Mouse (Mus musculus) kidney, postnatal 14 days (tissue): ENCODE data around the gene Prkg1.
"Not testable (repeated sequence)": the region's sequence is repeated elsewhere in the genome, so short reads cannot be mapped to it uniquely, and the experiment has no call there.

Experiments used
- DNase-seq: peaks from one replicate; pipeline ENCODE4 v3.0.0; 2022; ENCODE audit warnings: mixed read lengths

Prkg1 gene

DNA sequence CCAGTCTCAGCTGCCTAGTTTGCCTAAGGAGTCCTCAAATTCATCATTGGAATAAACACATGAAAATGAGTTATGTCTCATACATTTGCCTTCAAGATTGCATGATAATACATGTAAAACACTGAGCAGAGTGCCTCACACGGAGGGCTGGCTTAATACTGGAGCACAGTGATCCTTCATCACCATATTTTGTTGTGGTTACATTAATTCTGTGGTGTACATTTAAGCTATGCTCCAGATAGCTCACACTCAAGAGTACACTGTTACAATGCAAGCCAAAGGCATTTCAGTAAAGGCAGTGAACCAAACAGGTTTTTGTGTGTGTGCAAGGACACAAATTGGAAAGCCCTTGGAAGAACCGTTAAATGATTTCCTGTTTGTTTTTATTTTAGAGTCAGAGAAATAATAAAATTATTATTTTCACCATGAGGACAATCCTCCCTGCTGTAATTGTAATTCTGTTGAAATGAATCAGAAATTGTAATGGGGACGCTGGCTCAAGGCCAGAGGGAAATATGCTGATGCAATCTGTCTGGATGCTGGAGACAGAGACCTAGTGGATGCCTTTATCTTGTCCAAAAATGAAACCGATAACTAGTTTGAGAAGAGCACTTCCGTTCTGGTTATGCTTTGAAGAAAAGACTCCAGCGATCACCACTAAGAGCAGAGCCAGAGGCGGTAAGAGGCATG, 484.9 kb downstream of the Prkg1 start:
- DNase-seq = peak; percentile 52

DNA sequence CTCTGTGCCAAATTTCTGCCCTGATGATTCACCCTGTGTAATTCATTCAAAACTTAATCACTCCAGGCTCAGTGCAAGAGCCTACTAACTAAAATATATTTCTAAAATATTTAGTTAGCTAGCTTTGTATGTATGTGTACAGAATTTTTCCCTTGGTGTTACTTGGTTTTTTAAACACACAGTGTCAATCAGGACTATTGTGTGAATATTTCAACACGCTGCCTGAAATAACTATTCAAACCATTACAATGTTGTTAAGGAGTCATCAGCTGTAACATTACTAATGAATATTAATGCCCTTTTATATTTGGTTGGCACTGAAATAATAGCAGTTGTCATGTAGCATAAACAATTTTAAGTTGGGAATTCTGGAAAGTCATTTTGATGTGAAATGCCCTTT, 502.4 kb downstream of the Prkg1 start:
- DNase-seq = no peak

DNA sequence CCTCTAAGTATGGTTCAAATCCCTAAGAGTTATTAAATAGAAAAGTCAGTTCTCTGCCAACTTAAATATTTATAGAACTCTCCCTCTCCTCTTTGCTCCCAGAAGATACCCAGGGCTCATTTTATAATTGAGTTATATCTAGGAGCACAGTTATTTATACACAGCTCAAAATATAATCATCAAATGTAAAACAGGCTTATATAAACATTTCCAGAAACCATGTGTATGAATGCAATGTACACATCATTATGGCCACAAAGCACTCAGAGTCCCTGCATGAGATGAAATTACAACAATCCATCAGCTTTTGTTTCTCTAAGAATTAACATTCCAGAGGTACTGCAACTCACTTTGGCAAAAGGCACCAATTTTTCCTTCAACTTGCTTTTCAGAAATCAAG, 504.3 kb downstream of the Prkg1 start:
- no peak for DNase-seq

DNA sequence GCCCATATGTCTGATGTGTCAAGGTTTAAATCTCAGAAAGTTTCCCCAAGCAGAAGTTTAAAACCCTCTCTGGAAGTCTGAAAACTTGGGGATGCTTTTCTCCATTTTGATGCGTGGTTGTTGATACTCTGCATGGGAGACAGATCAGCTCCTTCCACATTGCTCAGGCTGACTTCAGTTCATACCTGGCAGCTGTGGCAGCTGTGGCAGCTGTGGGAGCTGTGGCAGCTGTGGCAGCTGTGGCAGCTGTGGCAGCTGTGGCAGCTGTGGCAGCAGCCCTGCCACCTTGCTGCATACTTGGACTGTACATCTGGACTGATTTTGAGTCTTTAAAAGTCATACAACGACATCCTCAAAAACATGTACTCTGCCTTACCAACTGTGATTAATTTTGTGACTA, 509.1 kb downstream of the Prkg1 start:
- no peak for DNase-seq

DNA sequence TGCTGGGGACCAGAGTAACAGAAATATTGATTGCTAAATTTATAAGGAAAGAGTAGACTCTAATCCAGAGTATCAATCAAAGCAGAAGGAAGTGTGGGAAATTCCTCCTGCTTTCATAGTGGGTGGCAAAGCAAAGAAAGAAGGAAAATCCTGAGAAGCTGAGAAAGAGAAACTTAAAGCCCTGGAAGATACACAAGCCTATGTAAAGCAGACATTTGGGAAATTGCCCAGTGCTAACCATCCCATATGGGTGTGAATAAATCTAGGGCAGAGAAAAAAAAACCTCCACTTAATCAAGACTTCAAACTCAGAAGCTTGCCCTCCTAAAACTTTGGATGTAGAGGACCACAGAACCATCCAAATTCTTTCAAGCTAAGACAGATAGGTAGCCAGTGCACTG, 532.4 kb downstream of the Prkg1 start:
- no peak for DNase-seq

DNA sequence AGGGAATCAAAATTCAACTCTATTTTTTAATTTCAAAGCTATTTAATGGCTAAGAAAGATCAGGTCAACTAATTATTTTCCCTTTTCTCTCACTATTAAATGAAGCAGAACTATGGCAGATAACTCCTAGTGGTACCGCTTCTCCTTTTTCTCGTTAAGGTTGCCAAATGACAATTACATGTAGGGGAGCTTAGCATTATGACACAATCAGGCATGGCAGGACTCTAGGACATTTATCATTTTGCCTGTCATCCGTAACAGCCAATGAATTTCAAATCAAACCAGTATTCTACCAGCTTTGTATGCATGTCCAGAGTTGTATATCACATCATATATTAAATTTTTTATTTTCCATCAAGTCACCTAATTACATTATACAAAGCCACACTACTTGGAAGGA, 536.4 kb downstream of the Prkg1 start:
- no peak for DNase-seq

GRCm38 (mm10) chr19:31223457-31223856, 541.4 kb downstream of the Prkg1 start:
- DNase-seq = no peak

- not testable (repeated sequence) for DNase-seq
Measured at GRCm38 (mm10) chr19:31219261-31219660, 545.6 kb downstream of the Prkg1 start.

- no peak for DNase-seq
Measured at GRCm38 (mm10) chr19:31210850-31211249, 554.0 kb downstream of the Prkg1 start.

- DNase-seq = no peak
Measured at GRCm38 (mm10) chr19:31210449-31210848, 554.4 kb downstream of the Prkg1 start.

DNA sequence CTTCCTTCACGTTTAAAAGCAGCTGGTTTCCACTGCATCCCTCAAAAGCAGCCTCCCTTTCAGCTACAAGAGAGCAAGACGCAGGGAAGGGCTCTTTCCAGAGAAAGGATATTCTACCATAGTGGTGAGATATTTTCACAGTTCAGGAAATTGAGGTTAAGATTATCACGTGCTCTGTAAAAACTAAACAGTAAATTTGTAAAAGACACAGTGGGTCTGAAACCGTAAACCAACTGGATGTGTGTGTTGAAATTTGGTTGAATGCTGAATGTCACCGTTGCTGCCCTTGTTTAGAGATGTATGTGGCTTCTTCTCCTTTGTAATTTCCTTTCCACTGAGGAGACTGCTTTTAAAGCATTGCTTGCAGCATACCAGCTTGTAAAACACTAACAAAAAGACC, 565.2 kb downstream of the Prkg1 start:
- DNase-seq = no peak

- DNase-seq = no peak
Measured at GRCm38 (mm10) chr19:31198461-31198860, 566.4 kb downstream of the Prkg1 start.

DNA sequence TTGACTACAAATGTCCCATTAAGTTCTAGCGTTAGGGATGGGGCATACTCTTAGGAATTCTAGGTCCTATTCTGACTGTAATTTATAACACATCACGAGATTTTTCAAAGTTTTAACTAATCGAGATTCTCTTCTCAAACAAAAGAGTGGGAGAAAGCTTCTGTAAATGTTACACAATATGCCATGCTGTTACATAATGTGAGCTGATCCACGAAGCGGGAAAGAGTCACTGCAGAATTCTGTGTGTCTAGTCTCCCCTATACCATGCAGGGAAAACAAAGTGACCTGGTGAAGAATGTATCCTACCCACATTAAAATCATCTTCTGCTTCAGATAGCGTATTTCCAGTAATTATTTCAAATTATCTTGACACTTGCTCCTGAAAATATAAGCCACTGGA, 567.8 kb downstream of the Prkg1 start:
- no peak for DNase-seq

GRCm38 (mm10) chr19:31188559-31189218, 576.1 kb downstream of the Prkg1 start:
- DNase-seq = no peak

- no peak for DNase-seq
Measured at GRCm38 (mm10) chr19:31180757-31181156, 584.1 kb downstream of the Prkg1 start.

DNA sequence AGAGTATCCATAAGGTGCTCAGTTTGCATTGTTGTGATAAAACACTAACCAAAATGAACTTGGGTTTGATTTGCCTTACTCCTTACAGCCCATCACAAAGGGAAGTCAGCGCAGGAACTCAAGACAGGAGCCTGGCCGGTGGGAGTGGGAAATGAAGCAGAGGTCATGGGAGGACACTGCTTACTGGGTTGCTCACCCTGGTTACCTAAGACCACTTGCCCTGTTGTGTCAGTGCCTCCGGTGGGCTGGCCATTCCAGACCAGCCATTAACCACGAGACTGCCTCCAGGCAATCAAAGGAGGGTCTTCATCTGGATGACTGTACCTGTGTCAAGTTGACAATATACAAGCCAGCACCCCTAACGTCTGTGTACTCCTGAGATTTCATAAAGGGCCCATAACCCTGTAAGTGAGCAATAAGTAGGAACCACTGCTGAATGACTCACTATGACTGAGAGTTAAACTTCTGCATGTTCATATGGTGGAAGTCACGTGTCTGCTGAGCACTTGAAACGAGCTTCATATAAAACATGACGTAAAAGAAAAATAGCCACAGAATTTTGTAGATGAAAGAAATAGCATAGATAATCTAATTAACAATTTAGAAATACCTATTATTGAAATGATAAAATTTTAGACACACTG, 587.4 kb downstream of the Prkg1 start:
- DNase-seq = no peak

- DNase-seq = no peak
Measured at GRCm38 (mm10) chr19:31170985-31171384, 593.8 kb downstream of the Prkg1 start.

DNA sequence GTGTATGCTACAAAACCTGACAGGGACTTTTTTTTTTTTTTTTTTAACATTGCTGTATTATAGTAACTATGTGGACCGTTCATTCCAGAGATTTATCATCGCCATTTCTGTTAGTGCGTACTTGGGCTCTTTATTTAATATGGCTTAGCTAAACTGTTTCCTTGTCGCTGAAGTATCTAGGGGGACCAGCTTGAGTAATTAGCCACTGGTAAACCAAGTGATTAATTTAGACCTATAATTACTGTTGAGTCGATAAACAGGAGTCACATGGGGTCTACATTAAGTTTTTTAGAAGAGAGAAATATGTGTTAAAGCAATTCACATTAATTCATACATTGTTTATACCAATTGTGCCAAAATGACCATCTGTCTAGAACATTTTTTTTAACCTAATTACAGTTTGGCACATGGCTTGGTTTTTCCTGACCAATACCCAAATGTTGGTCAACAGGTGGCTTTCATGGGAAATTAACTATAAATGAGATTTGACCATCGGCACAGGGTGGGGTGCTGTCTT, 605.8 kb downstream of the Prkg1 start:
- DNase-seq = no peak

GRCm38 (mm10) chr19:31153399-31153798, 611.4 kb downstream of the Prkg1 start:
- no peak for DNase-seq

DNA sequence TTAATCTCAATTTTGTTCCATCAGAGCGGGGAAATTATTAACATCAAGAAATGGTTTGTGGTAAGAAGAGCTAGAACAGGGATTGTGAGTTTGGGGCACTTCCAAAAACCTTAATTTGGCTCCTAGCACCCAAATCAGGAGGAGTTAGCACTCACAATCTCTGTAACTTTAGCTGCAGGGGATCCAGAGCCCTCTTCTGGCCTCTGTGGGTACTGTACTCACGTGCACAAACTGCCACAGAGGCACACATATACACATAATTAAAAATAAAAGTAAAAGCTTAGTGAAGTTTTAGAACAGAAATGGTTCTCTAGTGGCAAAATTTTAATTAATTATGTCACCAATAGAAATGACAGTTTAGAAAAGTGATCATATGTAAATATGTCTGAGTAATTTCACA, 614.9 kb downstream of the Prkg1 start:
- no peak for DNase-seq

GRCm38 (mm10) chr19:31147457-31147856, 617.4 kb downstream of the Prkg1 start:
- no peak for DNase-seq

GRCm38 (mm10) chr19:31146156-31146555, 618.7 kb downstream of the Prkg1 start:
- no peak for DNase-seq

DNA sequence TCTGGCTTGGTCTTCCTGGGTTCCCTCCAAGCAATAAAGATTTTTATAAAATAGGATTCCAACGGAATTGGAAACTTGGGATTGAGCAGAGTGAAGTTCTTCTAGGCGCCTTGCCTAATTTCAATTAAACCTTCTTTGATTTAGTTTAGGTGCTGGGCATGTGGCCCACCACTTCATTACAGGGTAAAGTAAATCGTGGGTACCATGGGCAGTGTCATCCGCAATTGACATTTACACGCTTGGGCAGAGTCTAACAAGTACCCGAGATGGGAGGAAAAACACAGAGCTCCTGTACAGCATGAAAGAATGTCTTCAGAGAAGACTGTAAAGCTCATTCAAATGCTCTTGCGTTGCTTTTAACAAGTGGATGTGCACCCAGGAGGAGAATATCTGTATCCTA, 622.9 kb downstream of the Prkg1 start:
- no peak for DNase-seq

- DNase-seq = no peak
Measured at GRCm38 (mm10) chr19:31136316-31136715, 628.5 kb downstream of the Prkg1 start.
